Mouse (Mus musculus) urinary bladder, postnatal 4 days (tissue): ENCODE results near the gene Dppa5a.
"Not testable (repeated sequence)": the region's sequence is repeated elsewhere in the genome, so short reads cannot be mapped to it uniquely, and the experiment has no call there.

Source experiments
- DNase-seq, 2 experiments: peaks; one replicate each; pipeline ENCODE4 v3.0.0; 2021 to 2022; ENCODE audit warnings: low spot score in 2 of 2

Gene Dppa5a

DNA sequence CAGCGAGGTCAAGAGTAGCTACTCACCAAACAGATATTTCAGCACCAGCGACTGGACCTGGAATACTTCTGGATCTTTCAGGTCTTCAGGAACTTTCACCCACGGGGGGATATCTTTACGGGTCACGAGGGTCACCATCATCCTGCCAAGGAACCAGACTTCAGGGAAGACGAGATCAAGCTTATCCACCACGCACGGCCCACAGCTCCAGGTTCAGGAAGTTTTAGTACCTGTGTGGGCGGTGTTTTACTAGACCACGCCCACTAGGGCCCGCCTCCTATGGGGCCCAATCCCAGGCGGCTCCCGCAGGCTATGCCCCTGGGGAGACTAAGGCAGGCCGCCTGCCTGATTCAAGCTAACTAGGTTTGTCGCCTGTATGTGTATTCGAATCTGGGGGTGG is at the start of gene Dppa5a:
Gene Dppa5a (minus strand): TSS at position 219 of the 400 bp plus-strand sequence.
- DNase-seq, result not testable (repeated sequence)

DNA sequence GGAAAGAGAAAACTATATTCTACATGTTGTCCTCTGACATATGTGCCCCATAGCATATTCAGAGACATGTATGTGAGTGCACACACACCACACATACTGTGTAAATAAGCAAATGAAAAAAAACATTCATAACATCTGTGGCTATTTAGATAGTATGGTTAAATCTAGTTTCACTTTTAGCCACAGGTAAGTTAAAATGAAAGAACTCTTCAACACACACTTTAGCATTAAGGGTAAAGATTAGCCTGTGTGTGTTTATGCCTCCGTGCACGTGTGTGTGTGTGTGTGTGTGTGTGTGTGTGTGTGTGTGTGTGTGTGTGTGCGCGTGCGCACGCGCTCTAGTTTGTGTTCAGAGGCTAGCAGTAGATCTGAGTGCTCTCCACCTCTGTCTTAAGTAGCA is 33.6 kb upstream of the Dppa5a start:
- DNase-seq, result no peak

DNA sequence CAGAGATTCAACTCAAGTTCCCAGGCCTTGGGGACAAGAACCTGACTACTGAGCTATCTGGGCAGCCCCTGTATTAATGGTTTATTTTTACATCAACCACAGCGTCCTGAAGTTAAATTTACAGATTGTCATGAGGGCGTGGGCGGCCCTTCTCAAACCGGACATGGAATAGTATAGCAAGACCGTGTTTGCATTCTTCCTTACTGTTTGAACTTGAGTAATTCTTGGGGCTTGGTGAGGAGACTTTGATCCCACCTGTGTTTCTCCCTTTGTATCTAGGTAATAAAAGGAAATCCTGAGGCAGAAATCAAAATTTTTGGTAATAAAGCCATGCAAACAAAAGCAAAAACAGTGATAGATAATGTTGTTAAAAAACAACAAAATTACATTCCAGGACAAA is 32.6 kb upstream of the Dppa5a start:
- DNase-seq, result no peak

DNA sequence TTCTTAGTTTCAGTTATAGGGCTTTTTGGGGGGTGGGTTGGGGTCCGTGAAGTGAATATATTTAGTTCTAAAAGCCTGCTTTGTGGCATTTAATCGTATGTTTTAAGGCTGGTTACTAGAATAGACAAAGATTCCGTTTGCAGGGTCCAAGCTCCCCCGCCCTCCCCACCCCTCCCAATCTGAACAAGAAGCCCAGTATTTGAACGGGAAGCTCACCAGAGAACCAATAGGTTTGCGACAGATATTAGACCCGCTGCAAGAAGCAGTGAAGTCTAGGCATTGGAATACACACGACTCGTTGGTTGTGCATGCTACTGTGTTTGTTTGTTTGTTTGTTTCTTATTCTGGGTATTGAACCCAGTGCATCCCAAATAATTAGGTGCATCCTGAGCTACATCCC is 28.5 kb upstream of the Dppa5a start:
- DNase-seq, result no peak

DNA sequence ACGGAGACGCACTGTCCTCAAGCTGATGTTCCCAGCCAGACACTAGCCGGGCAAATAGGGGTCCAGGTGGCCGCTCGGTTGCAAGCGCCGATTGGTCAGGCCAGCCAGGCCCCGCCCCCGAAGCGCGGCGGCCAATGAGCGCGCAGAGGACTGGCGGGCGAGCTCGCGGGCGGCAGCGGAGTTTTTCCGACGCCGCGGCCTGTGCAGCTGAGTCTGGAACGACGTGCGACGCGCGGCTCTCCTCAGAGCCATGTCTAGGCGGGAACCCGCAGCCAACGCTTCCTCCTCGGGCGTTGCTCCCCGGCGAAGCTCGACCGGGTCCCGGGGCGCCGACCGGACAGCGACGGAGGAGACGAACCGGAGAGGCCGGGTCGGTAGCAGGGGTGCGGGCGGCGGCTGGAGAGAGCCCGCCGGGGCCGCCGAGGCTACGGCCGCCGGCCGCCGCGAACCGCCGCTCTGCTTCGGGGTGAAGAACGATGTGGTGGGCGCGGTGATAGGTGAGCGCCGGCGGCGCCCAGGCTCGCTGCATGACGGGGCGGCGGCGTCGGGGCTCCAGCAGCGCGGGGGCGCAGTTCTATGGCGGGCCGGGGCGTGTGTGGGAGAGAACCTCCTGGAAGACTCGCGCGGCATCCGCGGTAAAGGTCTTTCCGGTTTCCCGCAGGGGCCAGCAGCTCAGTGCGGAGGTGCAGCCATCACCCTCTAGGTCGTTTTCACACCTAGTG is 27.8 kb upstream of the Dppa5a start, which contains the start of gene Ddx43:
Gene Ddx43 (plus strand): TSS at position 148 of the 722 bp plus-strand sequence.
- peak; percentile 35 to 59 for DNase-seq

DNA sequence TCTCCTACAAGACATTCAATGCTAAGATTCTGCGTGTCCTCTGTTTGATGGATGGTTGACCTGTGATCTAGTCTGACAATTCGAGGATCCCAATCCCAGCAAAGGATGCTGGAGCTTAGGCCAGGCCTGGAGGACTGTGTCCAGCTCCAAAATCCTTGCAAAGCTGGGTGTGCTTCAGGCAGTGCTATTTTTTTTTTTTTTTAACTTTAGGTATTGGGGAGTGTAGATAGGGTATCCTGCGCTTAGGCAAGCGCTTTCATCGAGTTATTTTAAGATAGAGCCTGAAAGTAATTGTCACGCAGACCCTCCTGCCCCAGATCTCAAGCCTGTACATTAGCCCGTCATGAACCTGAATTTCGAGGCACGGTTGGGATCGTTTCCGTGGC is 27.3 kb upstream of the Dppa5a start:
- DNase-seq, result no peak

DNA sequence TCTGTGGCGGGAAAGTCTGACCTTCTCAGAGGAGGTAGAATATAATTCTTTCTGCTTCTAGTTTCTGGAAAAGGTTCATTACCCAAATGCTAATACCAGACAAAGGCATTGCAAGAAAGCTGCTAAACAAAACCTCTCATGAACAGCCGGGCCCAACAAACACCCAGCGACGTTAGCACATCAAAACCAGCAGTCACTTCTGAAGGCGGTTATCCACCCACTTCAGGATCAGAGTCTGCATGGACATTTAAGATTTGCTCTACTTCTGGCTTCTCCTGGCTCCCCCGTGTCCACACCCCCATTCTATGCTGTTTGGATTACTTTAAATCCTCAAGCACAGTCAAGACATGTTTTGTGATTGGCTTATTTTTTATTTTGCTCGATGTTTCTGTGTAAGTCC is 26.6 kb upstream of the Dppa5a start:
- no peak for DNase-seq

DNA sequence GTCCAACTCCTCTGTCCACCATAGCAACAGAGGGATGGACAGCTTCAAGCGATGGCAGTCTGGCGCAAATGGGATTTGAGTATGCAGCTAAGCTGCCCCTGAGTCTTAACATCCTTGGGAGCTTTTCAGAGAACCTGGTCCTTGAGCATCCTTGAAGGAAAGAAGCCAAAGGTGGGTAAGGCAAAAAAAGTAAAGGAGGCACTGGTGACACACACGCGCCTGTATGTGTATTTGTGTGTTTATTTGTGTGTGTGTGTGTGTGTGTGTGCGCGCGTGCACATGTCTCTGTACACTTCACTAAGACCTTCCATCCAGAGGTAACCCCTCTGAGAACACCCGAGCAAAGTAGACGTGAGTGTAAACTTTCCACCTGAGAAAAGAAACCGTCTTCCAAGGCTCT is 25.8 kb upstream of the Dppa5a start:
- no peak for DNase-seq

DNA sequence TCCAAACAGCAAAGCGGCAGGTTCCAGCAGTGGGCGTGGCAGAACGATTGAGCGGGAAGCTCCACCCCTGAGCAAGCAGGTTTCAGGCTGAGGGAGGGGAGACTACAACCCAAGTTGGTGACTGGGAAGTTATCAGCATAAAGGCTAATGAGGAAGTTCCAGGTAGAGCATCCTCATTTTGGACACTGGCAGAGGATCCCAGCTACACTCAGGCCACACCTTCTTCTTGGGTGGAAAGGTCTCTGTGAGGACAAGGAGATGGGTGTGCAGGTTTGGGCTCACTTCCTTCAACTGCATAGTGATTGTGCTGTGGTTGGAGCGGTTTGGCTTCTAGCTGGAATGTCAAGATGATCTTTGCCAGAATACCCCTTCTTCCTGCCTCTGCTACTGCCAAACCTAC is 22.0 kb upstream of the Dppa5a start:
- DNase-seq, result no peak

DNA sequence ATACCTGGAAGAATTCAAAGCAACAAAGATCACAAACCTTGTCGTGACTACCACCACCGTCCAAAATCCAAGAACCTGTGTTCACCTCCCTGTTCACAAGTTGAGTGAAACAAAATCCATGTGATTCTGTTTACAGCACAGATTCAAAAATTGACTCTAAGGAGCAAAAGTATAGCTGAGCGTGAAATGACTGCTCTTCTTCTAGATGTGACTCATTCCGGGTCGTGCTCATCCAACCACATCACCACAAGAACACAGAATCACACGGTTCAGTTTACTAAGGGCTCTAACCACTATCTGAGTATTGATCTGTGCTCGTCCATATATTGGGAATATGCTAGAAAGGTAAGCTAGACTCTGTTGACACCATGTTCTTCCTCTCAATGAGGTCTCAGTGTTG is 19.0 kb upstream of the Dppa5a start:
- DNase-seq, result no peak

DNA sequence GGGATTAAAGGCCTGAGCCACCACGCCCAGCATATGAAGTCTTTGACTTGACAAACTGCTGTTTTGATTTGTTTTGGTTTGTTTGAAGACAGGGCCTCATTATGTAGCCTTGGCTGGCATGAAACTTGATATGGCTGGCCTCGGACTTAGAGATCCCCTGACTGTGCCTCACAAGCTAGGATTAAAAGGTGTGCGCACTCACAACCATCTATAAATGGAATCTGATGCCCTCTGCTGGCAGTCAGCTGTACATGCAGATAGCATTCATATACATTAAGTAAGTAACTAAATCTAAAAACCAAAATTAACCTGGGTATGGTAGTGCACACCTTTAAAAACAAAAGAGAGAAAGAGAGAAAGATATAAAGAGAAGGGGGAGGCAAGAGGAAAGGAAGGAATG is 17.9 kb upstream of the Dppa5a start:
- DNase-seq, result no peak

DNA sequence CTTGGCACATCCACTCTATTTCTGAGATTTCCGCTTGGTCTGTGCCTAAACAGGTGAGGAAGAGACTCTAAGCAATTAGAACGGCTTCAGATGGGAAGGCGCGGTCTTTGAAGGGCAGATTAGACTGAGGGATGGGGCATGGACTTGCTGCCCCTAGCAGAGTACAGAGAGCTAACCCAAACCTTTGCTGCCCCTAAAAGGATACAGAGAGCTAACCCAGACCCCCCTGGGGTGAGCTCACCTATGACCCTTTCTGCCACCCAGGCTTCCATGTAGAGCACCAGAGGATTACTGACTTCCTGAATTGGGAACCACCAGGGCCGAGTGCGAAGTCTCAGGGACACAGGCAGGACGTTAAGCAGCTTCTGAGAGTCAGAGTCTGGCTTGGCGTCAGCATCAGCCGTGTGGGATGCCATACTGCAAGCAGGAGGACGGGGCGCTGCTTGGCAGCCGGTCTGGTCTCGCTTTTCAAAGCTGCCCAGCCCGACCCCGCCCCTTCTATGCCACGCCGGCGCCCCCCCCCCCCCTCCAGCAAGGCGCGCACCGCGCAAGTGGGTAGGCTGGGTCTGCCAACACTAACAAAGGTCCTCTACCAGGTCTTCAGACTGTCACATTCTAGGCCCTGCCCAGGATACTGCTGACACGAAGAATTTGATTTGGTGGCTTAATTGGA is 10.3 kb upstream of the Dppa5a start, which contains the start of gene Ooep:
Gene Ooep (minus strand): TSS at position 613 of the 673 bp plus-strand sequence.
- DNase-seq, result no peak

DNA sequence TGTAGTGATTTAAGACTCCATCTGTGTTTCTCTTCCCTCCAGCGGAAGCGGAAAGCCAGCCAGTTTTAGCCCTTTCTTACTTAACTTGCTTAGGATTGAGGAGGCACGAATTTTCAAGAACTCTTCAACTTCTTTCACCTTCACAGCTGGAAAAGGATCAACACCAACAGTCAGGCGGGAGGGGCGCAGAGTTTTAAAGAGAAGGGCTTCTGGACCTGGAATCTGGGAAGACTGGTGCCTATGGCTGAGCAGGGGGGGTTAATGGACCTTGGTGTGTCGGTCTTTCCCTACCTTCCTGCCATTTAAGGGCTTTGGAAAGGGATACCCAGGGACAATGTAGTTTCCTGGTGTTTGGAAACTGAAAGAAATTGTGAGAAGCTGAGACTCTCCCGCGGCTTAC is 9.6 kb upstream of the Dppa5a start:
- DNase-seq, result no peak

DNA sequence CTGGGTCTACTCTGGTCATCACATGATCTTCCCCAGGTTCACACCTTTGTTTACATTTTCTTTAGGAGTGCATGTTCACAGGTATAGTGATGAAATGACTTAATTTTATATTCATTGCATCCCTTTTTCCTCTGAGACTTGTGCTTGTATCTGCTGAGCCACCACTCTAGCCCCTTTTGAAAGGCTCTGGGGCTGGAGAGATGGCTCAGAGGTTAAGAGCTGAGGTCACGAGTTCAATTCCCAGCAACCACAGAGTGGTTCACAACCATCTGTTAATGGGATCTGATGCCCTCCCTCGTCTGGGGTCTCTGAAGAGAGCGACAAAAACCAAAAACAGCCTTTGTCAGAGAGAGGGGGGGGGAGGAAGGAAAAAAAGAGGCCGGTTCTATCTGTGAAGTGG is 7.5 kb upstream of the Dppa5a start:
- no peak for DNase-seq

DNA sequence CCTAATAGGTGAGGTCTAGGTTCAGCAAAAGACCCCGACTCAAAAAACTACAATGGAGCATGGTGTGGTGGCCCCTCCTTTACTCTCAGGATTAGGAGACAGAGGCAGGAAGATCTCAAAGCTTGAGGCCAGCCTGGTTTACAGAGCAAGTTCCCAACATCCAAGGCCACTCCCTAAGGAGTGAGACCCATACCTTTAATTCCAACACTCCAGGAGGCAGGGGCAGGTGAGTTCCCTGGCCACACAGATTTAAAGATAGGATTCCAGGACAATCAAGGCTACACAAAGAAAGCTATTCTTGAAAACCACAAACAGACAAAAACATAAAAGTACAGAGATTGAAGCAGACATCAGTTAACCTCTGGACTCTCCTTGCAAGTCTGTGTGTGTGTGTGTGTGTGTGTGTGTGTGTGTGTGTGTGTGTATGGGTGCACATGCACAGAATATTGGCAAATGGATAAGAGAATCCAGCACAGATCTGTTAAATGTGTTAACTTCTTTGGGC is 7.0 kb upstream of the Dppa5a start:
- no peak for DNase-seq

DNA sequence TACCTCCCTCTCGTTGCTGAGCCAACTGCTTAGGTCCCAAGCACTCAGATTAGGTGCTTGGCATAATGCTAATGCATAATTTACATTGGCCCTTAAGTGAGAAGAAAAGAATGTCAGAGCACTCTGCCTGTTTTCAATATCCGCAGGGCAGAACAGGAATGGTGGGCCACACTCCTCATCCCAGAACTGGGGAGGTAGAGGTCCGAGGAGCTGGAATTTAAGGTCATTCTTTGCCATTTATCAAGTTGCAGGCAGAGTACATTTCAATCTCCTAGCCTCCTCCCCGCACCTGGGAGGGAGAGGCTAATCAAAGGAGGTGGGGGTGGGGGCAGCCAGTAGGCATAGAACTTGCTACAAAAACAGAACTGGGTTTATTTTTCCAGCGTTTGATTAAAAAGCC is 6.4 kb upstream of the Dppa5a start:
- DNase-seq, result no peak

DNA sequence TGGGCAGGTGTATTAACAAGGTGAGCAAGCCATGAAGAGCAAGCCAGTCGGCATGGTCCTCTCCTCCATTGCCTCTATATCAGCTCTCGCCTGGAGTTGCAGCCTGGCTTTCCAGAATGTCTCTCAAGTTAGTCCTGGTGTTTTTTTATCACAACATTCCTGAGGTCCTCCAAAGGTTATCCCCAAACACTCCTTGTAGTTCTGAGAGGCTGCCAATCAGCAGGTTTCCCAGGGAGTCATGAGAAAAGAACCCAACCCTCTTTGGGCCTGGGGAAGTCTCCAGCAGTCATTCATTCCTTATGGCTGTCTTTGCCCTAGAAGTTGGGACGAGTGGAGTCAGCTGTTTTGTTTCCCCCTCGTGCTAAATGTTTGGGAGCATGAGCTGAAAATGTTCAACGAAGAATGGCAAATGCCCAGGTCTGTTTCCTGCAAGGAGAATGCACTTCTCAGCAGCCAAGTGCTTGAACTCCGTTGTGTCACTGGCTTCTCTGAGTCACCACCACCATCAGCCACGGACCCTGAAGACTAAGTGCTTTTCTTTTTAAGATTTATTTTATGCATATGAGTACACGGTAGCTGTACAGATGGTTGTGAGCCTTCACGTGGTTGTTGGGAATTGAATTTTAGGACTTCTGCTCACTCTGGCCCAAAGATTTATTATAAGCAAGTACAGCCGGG is 5.0 kb upstream of the Dppa5a start:
- no peak for DNase-seq

DNA sequence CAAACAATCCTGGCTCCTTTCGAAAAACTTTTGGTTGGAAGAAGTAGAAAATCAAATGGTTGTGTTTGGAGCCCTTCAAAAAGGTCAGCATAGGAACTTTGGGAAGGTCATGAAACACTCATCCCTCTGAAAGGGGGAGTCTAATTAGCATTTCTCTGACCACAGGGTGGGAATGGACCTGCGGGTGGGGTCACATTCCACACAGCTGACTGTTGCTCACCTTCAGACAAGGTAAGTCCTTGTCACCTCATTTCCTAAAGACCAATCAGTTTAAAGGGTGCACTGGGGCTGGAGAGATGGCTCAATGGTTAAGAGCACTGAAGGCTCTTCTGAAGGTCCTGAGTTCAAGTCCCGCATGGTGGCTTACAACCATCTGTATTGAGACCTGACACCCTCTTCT is 3.5 kb upstream of the Dppa5a start:
- DNase-seq, result no peak

DNA sequence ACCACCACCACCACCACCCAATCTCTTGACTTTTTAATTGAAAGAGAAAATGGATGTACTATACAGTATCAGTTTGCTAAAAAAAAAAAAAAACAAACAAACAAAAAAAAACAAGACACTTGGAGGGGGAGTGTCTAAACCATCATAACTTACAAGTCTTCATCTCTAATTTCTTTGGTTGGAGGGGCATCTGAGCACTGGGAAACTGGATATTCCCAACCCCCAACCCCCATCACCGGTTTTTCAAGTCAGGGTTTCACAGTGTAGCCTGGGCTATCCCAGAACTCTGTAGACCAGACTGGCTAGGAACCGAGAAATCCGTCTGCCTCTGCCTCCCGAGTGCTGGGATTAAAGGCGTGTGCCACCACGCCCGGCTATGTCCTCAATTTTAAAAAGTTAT is 1.8 kb upstream of the Dppa5a start:
- DNase-seq, result no peak

DNA sequence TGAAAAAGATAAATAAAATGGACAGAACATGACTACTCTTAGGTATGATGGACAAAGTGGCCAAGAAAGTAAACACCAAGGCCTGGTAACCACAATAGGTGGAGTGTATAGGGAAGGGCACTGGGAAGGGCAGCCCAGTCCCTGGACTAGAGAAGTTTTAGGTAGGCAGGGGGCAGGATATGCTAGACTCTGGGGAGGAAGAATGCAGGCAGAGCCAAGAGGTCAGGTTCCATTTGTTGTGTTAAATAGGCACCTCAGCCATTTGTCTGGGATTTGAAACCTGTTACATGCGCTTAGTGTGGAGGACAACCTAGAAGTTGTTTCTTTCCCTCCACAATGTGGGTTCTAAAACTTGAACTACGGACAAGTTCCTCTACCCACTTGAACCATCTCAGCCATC is 1.4 kb upstream of the Dppa5a start:
- no peak for DNase-seq

DNA sequence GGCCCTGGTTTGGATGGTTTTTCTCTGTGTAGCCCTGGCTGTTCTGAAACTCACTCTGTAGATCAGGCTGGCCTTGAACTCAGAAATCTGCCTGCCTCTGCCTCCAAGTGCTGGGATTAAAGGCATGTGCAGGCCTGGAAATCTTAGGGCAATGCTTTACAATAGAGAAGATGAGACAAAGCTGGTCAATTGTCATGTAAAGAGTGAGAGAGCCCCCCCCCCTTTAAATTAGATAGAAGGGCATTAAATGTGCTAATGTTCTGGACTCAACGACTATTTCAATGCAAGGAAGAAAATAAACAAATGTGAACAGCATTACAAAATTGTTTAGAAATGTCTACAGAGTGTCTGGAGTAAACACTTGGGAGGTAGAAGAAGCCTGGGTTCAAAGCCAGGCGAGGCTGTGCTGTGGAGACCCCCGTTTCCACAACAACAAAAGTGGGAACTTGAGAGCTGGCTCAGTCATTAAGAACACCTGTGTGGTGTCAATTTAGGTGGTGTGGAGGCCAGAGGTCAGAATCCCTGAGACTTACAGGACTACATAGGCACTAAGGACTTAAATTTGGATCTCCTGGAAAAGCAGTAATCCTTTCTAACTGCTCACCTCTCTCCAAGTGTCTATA is 805 bp upstream of the Dppa5a start:
- DNase-seq, result no peak

DNA sequence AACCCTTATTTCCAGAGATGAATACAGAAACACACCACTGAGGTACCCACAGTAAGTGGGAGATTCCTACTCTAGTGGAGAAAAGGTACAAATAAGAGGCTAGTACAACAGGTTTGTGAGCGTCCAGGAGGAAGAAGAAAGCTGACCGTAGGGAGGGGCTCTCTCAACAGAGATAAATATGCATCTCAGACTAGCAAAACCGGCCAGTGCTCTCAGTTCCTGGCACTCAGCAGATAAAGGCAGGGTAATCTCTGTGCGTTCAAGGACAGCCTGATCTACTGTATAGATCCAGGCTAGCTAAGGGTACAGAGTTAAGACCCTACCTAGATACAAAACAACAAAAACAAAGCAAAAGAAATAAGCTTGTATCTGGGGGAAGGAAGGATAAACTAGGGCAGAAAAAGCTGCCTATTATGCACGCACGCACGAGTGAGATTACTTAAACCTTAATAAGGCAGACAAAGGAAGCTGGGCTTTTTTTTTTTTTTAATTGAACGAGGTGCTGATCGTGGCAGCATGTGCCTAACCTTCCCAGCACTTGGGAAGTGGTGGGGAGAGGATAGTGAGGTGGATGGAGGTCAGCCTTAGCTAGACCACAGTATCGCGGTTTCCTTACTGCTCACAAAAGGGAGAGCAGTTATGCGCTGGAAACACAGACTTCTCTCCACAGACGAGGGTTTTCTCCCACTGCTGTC is 2.0 kb downstream of the Dppa5a start:
- no peak for DNase-seq
